Mouse (Mus musculus) layer of hippocampus, adult 2 months (tissue): ENCODE data around the gene Mcat. TPM values are rescaled to one million over a fixed set of nuclear protein-coding genes. Genes with fewer than 3 reads are reported as not detected.

Source experiments
- DNase-seq, 2 experiments: peaks; one replicate each; pipeline ENCODE4 v3.0.0; 2022; ENCODE audit warnings: low spot score in 2 of 2
- H3K27ac ChIP-seq: fragments of 200-600 bp; 2 replicates; pipeline ENCODE4 v1.8.1; 2022
- H3K4me3 ChIP-seq: fragments of 200-600 bp; 2 replicates; pipeline ENCODE4 v1.8.1; 2022; ENCODE audit warnings: mild to moderate bottlenecking
- CTCF ChIP-seq: fragments of 200-600 bp; conservative IDR thresholded peaks from 2 replicates; pipeline ENCODE4 v1.8.1; 2022; ENCODE audit warnings: antibody characterized with exemption, mild to moderate bottlenecking, moderate library complexity
- total RNA-seq, 2 experiments: library from RNA; stranded (reverse); gene quantifications; 2 replicates each; pipeline ENCODE4 v1.2.3; 2021

Mcat gene
- total RNA-seq, 2 experiments from 2014 or later = 24.2 to 28.7 TPM

DNA sequence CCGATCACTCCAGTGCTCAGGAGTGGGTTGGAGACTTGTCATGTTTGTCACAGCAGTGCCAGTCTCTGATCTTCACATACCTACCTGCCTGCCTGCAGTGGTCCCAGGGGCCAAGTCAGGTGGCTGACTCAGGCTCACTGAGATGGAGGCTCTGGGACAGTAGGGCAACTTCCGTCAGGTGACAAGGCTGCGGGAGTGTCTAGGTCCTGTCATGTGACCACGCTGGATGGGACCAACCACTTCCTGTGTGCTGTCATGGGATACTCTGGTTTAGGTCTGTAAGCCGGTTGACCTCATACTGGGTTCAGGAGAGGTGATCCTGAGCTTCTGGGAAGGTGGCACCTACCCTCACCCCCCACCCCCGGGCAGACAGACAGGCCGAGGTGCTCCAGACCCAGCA is 17.6 kb downstream of the Mcat start:
- DNase-seq = no peak
- no peak for TF ChIP-seq CTCF
- Histone ChIP-seq H3K4me3 (no peak overlapping the region), H3K27ac (no peak overlapping the region)

DNA sequence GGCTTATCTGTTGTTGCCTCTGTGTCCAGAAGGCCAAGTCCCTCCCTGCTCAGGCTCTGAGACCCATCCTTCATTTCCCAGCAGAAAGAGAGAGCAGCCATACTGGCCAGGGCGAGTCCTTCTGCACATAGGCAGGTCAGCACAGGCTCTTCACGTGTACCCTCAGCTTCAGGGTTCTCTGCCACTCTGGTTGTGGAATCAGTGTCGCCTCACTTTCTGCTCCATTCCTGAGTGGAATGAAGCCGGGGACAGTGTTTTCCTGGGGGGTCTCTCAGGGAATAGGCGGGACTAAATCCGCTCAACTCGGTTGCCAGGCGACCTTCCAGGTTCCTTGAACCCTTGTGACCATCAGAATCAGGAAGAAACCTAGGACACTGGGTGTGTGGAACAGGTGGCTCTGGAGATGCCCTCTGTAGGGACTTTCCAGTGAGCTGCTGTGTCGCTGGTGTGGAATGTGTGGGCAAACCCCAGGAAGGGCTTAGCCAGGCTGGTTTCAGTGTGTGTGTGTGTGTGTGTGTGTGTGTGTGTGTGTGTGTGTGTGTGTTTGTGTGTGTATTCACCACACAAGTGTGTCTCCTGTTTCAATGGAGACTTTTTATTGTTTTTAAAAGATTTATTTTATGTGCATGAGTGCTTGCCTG is 21.8 kb downstream of the Mcat start:
- Histone ChIP-seq H3K27ac (no peak overlapping the region), H3K4me3 (no peak overlapping the region)
- TF ChIP-seq CTCF = no peak
- no peak for DNase-seq

DNA sequence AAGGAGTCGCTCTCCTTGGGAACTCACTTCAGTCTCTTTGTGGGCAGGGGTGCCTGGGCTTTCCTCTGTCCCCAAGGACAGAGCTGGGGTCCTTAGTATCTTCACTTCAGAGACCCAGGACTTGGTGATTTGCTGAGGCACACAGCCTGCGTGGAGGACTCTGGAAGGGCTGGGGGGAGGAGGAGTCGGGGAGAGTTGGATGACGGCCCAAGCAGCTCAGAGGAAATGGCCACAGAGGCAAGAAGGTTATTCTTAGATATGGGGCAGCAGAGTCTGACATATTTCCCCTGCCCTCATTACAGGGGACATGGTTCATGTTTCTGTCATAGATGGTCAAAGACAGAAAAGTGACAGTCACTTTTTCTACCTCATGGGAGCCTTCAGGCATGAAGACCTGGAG is 23.7 kb downstream of the Mcat start:
- TF ChIP-seq CTCF = no peak
- Histone ChIP-seq H3K4me3 (no peak overlapping the region), H3K27ac (no peak overlapping the region)
- DNase-seq = no peak

DNA sequence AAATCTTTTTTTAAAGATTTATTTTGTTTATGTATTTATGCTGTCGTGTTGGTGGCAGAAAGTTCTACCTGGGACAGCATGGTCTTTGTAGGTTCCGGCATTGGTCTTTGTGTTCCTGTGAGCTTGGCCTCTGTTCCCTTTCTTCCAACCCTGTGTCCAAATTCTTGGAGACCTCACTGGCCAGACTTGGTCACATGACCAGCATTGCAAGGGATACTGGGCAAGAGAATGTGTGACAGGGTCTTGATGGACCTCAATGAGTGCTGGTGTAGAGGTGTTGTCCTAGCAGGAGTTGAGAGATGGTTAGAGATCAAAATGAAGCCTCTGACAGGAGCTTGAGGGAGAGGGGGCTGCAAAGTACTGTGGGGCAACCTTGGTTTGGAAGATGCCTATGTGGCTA is 24.7 kb downstream of the Mcat start:
- Histone ChIP-seq H3K4me3 (no peak overlapping the region), H3K27ac (no peak overlapping the region)
- TF ChIP-seq CTCF = no peak
- DNase-seq = no peak

DNA sequence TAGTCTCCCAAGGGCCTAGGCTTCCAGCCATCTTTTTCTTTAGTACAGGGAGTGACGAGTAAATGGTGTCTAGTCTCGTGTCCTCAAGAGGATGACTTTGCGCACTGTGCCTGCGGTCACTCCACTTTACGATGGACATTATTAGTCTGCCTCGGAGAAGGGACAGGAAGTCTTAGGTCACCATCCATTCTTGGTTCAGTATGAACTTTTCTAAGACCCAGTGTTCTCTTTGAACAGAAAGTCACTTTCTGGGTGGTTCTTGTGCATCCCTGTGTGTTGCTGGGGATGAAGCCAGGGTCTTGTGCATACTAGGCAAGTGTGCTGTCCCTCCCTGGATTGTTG is 27.7 kb downstream of the Mcat start:
- TF ChIP-seq CTCF = no peak
- DNase-seq = no peak
- Histone ChIP-seq H3K27ac (no peak overlapping the region), H3K4me3 (no peak overlapping the region)

DNA sequence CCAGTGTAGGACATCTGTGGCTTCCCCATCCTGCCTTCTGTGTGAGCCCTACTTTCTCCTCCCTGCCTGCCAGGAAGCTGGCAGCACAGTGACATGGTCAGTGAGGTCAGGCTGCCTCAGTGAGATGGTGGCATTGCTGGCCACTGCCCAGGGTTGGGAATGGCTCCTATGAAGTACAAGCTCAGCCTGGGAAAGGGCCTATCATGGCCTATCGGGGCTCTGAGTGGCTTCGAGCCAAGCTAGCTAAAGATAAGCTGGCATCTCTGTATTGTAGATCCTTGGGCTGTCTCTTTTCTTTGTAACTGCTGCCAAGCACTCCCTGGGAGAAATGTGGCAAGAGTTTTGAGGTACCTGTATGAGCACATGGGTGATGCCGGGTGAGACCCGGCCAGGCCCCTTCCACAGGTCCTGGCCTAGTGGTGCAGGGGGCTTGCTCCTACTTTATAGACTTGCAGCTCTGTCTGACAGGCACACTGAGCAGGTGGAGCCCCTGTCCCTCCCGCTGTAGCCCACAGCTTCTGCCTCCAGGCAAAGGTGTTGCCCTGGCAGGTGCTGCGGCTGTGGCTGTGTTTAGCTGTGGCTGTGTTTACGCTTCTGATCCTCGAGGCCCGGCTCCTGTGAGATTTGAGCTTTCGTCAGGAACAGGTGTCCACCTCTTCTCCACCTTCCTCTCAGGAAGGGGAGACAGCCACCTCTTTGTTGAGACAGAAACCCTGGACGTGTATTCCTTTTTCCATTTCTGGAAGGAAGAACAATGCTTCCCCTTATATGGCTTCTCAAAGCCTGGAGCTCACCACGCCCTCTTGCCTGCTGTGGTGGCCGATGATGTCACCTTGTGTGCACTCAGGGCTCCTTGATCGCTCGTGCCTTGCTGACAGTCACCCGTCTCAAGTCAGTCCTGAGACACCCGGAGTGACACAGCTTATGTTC is 28.4 kb downstream of the Mcat start:
- H3K4me3 ChIP-seq = no peak overlapping the region
- no peak for DNase-seq
- TF ChIP-seq CTCF = no peak
- no peak overlapping the region for H3K27ac ChIP-seq

DNA sequence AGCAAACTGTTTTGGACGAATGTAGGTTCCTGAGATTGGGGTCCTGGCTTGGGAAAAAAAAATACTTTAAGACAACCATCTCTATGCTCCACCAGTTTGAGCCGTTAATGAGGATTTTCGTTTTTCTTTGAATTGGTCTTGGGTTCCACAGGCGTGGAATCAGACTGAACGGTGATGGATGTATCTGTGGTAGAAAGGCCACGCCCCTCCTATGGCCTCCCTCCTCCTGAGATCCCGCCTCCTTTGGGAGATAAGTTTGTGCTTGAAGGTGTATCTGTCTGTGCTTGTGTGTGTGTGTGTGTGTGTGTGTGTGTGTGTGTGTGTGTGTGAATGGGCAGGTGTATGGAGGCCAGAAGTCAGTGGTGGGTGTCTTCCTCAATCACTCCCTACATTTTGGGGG is 31.0 kb downstream of the Mcat start:
- no peak overlapping the region for H3K27ac ChIP-seq
- H3K4me3 ChIP-seq = no peak overlapping the region
- no peak for DNase-seq
- TF ChIP-seq CTCF = no peak

DNA sequence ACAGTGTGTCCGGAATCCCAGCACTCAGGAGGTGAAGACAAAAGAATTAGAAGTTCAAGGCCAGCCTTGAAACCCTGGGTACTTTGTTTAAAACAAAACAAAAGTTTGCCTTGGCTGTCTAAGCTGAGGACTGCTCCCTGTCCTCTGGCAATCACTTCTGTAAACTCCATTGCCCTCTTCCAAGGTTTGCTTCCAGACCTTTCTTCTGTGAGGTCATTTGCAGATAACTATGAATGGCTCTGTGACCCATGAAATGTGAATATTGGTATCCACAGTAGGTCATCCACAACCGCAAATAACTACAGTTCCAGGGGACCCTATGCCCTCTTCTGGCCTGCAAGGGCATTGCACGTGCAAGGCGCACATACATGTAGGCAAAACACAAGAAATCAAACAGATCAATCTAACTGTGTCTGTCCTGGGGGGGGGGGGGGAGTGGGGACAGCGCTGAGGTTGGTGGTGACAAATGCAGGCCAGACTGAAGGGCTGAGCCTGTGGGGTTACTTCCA is 31.6 kb downstream of the Mcat start:
- H3K4me3 ChIP-seq = no peak overlapping the region
- no peak for DNase-seq
- peak; percentile 40 for TF ChIP-seq CTCF
- no peak overlapping the region for H3K27ac ChIP-seq

DNA sequence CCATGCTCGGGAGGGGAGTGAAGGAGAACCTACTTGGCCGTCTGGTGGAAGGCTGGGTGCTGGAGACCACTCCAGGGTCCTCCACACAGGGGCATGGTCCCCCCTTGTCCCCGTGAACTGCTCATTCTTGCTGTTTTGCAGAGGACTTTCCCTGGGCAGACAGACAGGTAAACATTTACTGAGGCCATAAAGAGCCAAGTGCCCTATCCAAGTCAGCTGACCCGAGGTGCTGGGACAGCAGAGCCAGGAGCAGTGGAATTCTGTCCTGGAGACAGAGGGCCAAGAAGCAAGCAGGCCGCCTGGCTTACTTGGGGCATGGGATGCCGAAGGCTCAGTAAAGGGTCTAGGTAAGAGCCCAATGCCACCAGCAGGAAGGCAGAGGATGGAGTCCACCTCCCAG is 32.9 kb downstream of the Mcat start:
- no peak for TF ChIP-seq CTCF
- Histone ChIP-seq H3K27ac (no peak overlapping the region), H3K4me3 (no peak overlapping the region)
- no peak for DNase-seq

DNA sequence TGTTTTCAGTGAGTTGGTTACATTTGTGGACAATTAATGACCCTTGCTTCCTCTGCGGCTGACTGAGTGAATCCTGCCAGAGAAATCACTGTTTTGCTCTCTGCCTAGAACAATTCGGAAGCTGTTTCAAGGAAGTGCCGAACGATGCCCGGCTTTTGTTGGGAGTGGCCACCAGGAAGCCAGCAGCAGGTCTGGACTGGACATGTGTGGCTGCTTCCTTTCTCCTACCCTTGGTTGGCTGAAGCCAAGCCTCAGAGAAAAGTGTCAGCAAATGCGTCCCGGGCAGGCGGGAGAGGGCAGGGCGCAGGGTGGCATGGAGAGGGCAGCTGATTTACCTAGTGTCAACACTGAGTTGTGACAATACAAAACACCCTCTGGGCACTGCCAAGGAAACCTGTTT is 33.4 kb downstream of the Mcat start:
- no peak overlapping the region for H3K27ac ChIP-seq
- no peak for TF ChIP-seq CTCF
- no peak for DNase-seq
- H3K4me3 ChIP-seq = no peak overlapping the region

DNA sequence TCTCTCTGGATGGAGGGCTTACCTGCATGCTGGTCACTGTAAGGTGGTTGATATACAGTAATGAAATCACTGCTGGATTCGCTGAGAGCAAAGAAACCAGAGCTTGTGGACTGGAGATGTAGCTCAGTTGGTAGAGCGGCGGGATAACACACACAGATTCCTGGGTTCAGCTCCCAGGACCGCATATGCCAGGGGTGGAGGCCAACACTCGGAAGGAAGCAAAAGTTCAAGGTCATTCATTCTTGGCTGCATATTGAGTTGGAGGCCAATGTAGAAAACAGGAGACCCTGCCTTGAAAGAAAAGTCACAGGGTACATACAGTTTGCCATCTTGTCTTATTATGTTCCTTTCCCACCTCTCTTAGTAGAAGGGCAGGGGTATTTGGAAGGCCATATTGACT is 33.8 kb downstream of the Mcat start:
- TF ChIP-seq CTCF = no peak
- H3K27ac ChIP-seq = no peak overlapping the region
- no peak overlapping the region for H3K4me3 ChIP-seq
- no peak for DNase-seq

DNA sequence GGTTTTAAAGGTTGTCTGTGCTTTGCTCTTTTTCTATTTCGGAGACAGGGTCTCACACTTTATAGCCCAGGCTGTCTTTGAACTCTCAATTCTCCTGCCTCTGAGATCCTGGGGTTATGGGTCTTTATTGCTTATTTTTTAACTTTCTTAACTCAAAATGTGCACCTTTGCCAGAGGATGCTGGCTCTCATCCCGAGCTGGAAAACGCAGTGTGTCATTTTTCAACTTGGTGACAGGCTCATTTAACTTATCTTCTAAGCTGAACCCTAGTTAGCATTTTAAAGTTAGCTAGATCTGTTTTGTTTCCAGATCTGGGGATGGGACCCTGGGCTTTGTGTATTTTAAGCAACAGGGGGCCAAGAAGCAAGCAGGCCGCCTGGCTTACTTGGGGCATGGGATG is 34.7 kb downstream of the Mcat start:
- no peak overlapping the region for H3K4me3 ChIP-seq
- no peak overlapping the region for H3K27ac ChIP-seq
- DNase-seq = no peak
- TF ChIP-seq CTCF = no peak

DNA sequence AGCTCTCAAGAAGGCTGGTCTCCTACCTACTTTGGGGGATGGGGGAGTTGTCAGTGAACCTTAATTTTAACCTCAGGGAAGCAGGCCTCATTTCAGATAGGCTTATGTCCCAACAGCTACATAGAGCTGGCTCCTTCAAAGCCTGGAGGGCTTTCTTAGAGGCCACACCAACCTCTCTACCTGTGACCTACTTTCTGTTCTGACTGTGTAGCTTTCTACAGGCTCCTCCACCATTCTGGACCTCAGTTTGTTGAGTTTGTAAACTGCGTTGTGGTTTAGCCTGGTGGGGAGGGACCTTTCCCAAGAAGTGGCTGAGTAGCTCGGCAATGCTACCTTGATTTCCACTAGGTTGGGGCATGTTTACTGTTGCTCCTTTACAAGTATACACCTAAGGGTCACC is 35.8 kb downstream of the Mcat start:
- Histone ChIP-seq H3K27ac (no peak overlapping the region), H3K4me3 (no peak overlapping the region)
- DNase-seq = no peak
- no peak for TF ChIP-seq CTCF

DNA sequence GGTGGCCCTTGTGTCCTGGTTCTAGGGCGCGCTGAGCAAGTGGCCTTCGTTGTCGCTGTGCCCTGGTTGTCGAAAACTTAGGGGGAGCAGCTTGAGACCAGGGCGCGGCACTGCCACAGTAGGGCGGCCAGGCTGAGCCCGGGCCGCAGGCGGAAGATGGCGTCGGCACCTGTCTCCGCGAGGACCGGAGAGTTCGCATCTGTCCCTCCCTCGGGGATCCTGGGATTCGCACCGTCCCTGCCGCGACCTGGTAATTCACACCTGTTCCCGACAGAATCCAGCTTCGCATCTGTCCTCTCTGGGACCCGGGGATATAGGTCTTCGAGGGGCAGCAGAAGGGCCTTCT is 36.5 kb downstream of the Mcat start:
- peak overlapping the region; percentile 47 for H3K4me3 ChIP-seq
- TF ChIP-seq CTCF = no peak

More for the DNA sequence above, 36.5 kb downstream of the Mcat start:
- DNase-seq = no peak
- H3K27ac ChIP-seq = no peak overlapping the region
